Comparison of ENCODE assay signal across 8 mouse cellular contexts in the genomic region with DNA sequence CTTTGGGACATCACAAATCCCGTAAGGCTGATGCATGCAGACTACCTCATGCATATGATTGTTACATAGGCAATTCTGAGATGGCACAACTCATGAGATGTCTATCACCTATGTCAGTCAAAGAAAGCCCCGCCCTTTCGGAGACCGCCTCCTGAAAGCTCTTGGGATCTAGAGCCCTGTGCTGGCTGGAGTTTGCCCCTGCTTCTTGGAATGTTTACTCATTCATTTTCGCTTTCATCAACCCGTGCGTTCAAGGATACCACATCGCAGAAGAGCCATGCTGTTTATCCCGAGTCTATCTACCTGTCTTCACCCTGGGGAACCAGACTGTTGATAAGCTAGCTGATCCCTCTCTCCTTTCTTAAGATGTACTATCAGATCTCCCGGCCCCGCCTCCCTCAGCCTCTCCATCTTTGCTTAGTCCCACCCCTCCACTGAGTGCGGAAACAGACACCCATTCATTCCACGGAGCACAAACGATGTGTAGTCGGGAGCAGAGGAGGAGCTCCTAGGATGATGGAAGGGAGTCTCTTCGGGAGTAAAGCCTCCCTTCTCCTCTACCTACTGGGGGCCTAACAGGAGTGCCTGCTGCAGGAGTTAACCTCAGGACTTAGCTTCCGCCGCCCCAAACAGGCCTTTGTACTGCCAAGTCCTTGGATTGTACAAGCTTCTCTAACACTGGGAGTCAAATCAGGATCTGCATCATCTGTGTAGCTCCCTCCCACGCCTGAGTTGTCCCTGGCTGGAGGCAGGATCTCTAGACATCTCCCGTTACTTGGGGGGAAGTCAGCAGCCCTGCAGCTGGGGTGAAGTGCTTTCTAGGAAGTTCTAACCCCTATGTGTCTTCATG.
A peak's percentile ranks its signal among the peaks of the same experiment; 100 is the strongest.
DNase-seq lines count a peak whose midpoint lies in the region; ATAC-seq and TF ChIP-seq lines count a peak whose summit lies in the region.

No protein-coding gene starts in this region.

- H3K27ac ChIP-seq in left cerebral cortex, adult 2 months, result peak overlapping the region; percentile 47
- peak overlapping the region; percentile 2 for H3K27ac ChIP-seq in neural tube, embryonic 11.5 days (ENCODE audit: low read depth, low read length)

- H3K36me3 ChIP-seq in neural tube, embryonic 11.5 days (ENCODE audit: control insufficient read depth, insufficient read depth, low read length), result no peaks in the 10 kb centered on the region

- TF ChIP-seq CTCF in left cerebral cortex, adult 2 months (IDR thresholded peaks at IDR 0.05), result no peak

- peak overlapping the region; percentile 46 for H3K4me2 ChIP-seq in neural tube, embryonic 11.5 days (ENCODE audit: low read depth)

- H3K9ac ChIP-seq in neural tube, embryonic 11.5 days (ENCODE audit: low read length), result no peak overlapping the region

- peak; percentile 46 for ATAC-seq in neural tube, embryonic 11.5 days (ENCODE audit: insufficient read depth, low FRiP score, low TSS enrichment)
- ATAC-seq in monocyte, adult 5-6 weeks (replicated peaks; ENCODE audit: insufficient number of reproducible peaks, low FRiP score, low TSS enrichment, poor library complexity, severe bottlenecking), result no peak

- H3K9me3 ChIP-seq in neural tube, embryonic 11.5 days (ENCODE audit: control insufficient read depth, low read length), result no peaks in the 10 kb centered on the region

- peak overlapping the region; percentile 44 for H3K4me3 ChIP-seq in left cerebral cortex, adult 2 months
- H3K4me3 ChIP-seq in neural tube, embryonic 11.5 days (ENCODE audit: low read depth, low read length), result peak overlapping the region; percentile 14; the same call in 1 of the 2 replicates

- intact Hi-C loops in left cerebral cortex, adult 2 months (cut with DNase I), result loop anchor here (5.0 kb wide), 2 partner anchors 235 to 915 kb away; no protein-coding TSS in a partner anchor

- H3K27me3 ChIP-seq in neural tube, embryonic 11.5 days (ENCODE audit: control insufficient read depth, insufficient read depth, low read length), result 0 out of 2 replicates have a peak, but pooled peaks cover 4% of the 10 kb centered on the region

- WGBS in neural tube, embryonic 11.5 days, result 11% methylated on average over 20 of the region's 20 CpGs

- H3K4me1 ChIP-seq in neural tube, embryonic 11.5 days (ENCODE audit: control insufficient read depth, insufficient read depth, low read length), result peaks cover 6% of the 10 kb centered on the region; the same call in 1 of the 2 replicates

- DNase-seq in kidney, adult 18-20 months, result peak; percentile 8
- DNase-seq in kidney, adult 8-10 months, result no peak
- peak; percentile 21 for DNase-seq in cerebellum, adult 9-11 months
- DNase-seq in frontal cortex, postnatal 25 days (ENCODE audit: low spot score in 2 of 2), result peak; percentile 24 to 25
- DNase-seq in left cerebral cortex, adult 2 months (ENCODE audit: extremely low spot score in 1 of 2, low spot score in 2 of 2), result peak; percentile 38 to 40
- peak; percentile 62 for DNase-seq in neural tube, embryonic 11.5 days (ENCODE audit: low spot score)
- no peak for DNase-seq in spleen, postnatal 10 days (ENCODE audit: low spot score in 2 of 2)

Comparison
In these comparisons a context has a peak if more than half of its experiments do, and no peak if none do; other contexts are left out.
1. DNase-seq: peak in kidney, adult 18-20 months (single experiment), cerebellum, adult 9-11 months (single experiment), frontal cortex, postnatal 25 days (2 of 2), left cerebral cortex, adult 2 months (2 of 2) and neural tube, embryonic 11.5 days (single experiment); none in kidney, adult 8-10 months (0 of 2) and spleen, postnatal 10 days (0 of 2).